Mouse (Mus musculus): Measurements from ENCODE around the gene Cryz. TPM values are rescaled to one million over a fixed set of nuclear protein-coding genes. Genes with fewer than 3 reads are reported as not detected.

Gene Cryz
- total and polyA plus RNA-seq, 3 experiments, result 10.7 to 21.6 TPM; not detected in 1

DNA sequence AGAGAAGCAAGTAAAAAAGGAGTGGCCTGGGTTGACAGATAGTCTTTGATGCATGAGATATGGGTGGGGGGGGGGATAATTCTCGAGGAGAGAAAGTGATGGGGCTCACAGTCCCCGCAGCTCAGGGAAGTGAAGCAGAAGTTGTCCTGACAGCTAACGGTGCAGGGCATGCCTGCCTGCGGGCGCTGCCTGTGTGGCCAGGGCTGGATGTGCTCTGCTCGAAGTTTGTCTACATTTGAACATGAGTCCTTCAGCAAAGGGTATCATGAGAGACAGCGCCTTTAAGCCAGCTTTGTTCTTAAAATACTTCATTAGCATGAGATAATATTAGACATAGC lies 50.9 kb downstream of the Cryz start:
- H3K79me2 ChIP-seq (ENCODE audit: control insufficient read depth, insufficient read depth, low read length, poor library complexity), result no peaks in the 10 kb centered on the region
- H3K9ac ChIP-seq (ENCODE audit: control insufficient read depth, low read depth, low read length, poor library complexity, severe bottlenecking), result no peak overlapping the region
- no peak overlapping the region for H3K4me3 ChIP-seq (ENCODE audit: control insufficient read depth in 1 of 2, insufficient read depth in 1 of 2, low read depth in 2 of 2, low read length in 2 of 2)
- H3K4me1 ChIP-seq (ENCODE audit: control insufficient read depth in 1 of 2, insufficient read depth in 2 of 2, low read length in 2 of 2), result no peaks in the 10 kb centered on the region
- H3K9me3 ChIP-seq (replicated peaks; ENCODE audit: insufficient read depth, low read length), result no peaks in the 10 kb centered on the region
- DNase-seq (ENCODE audit: low read depth, low spot score), result no peak
- TF ChIP-seq E2F4 (IDR thresholded peaks at IDR 0.05; ENCODE audit: borderline replicate concordance, low read depth, low read length) (no peak), SMC3 (IDR thresholded peaks at IDR 0.05; ENCODE audit: low read depth, low read length) (no peak), MEF2A (IDR thresholded peaks at IDR 0.05; ENCODE audit: extremely low read depth, insufficient replicate concordance, low read depth, low read length, poor library complexity, severe bottlenecking) (no peak), ZKSCAN1 (IDR thresholded peaks at IDR 0.05; ENCODE audit: low read depth, low read length) (no peak), USF1 (IDR thresholded peaks at IDR 0.05; ENCODE audit: low read depth, low read length) (no peak), RCOR1 (IDR thresholded peaks at IDR 0.05; ENCODE audit: low read depth, low read length) (no peak), BHLHE40 (IDR thresholded peaks at IDR 0.05; ENCODE audit: borderline replicate concordance, low read depth, low read length) (no peak), HCFC1 (IDR thresholded peaks at IDR 0.05; ENCODE audit: low read depth, low read length) (no peak)
- H3K27me3 ChIP-seq (ENCODE audit: control insufficient read depth in 1 of 2, insufficient read depth in 2 of 2, low read length in 2 of 2), result no peaks in the 10 kb centered on the region
- H3K27ac ChIP-seq (ENCODE audit: control insufficient read depth, low read depth, low read length), result no peak overlapping the region
- no peaks in the 10 kb centered on the region for H3K36me3 ChIP-seq (ENCODE audit: control insufficient read depth in 1 of 2, insufficient read depth in 2 of 2, low read length in 2 of 2)

DNA sequence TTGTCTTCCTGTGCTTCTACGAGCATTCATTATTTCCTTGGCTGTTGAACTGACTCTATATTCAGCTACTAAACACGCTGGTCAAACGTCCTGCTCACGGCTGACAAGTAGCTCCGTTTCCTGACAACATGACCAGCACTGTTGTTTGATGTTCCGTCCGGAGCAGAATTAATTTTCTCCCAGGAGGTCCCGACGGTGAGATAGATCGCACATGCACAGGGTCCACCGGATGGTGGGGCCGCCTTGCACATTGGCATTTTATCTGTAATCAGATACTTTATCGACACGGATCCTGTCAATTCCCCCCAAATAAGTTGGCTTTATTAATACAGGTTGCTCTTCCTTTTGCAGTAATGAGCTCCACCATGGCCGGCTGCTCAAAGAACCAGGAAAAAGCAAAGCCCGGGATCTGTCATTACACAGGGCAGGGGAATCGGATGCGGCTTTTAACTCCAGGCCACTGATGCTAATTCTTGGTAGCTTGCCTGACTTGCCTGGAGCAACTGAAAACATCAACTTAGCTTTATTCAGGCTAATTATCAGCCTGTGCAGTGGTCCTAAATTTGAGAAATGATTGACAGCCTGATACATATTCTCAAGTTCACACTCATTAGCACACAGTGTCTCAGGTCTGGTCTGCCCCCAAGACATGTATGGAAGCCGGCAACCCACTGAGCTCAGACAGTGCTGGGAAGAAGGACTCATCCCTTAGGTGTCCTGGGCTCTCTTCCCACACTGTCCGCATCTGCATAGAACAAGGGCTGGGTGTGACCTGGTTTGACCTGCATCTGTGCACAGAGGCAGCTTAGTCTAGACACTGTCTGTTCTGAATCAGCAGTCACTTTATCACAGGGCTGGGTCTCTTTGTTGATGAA lies 53.1 kb downstream of the Cryz start:
- Histone ChIP-seq H3K27ac (ENCODE audit: control insufficient read depth, low read depth, low read length) (no peak overlapping the region), H3K9ac (ENCODE audit: control insufficient read depth, low read depth, low read length, poor library complexity, severe bottlenecking) (no peak overlapping the region), H3K79me2 (ENCODE audit: control insufficient read depth, insufficient read depth, low read length, poor library complexity) (no peaks in the 10 kb centered on the region), H3K27me3 (ENCODE audit: control insufficient read depth in 1 of 2, insufficient read depth in 2 of 2, low read length in 2 of 2) (no peaks in the 10 kb centered on the region), H3K9me3 (replicated peaks; ENCODE audit: insufficient read depth, low read length) (no peaks in the 10 kb centered on the region), H3K36me3 (ENCODE audit: control insufficient read depth in 1 of 2, insufficient read depth in 2 of 2, low read length in 2 of 2) (no peaks in the 10 kb centered on the region), H3K4me3 (ENCODE audit: control insufficient read depth in 1 of 2, insufficient read depth in 1 of 2, low read depth in 2 of 2, low read length in 2 of 2) (no peak overlapping the region), H3K4me1 (ENCODE audit: control insufficient read depth in 1 of 2, insufficient read depth in 2 of 2, low read length in 2 of 2) (no peaks in the 10 kb centered on the region)
- TF ChIP-seq MAX (IDR thresholded peaks at IDR 0.05; ENCODE audit: low read length), result no peak
- TF ChIP-seq RAD21 (IDR thresholded peaks at IDR 0.05; ENCODE audit: low read depth, low read length), result no peak
- TF ChIP-seq UBTF (IDR thresholded peaks at IDR 0.05; ENCODE audit: borderline replicate concordance, insufficient read depth, low read depth, low read length), result no peak
- no peak for TF ChIP-seq BHLHE40 (IDR thresholded peaks at IDR 0.05; ENCODE audit: borderline replicate concordance, low read depth, low read length)
- TF ChIP-seq SIN3A (IDR thresholded peaks at IDR 0.05; ENCODE audit: low read length), result no peak
- no peak for TF ChIP-seq NRF1 (IDR thresholded peaks at IDR 0.05; ENCODE audit: insufficient read depth, low read depth, low read length, poor library complexity, severe bottlenecking)
- TF ChIP-seq POLR2A (IDR thresholded peaks at IDR 0.05; ENCODE audit: control insufficient read depth in 1 of 2, insufficient read depth in 1 of 2, low read depth in 1 of 2, low read length in 2 of 2, poor library complexity in 1 of 2), result no peak
- no peak for TF ChIP-seq CHD2 (IDR thresholded peaks at IDR 0.05; ENCODE audit: low read length)
- TF ChIP-seq RCOR1 (IDR thresholded peaks at IDR 0.05; ENCODE audit: low read depth, low read length), result no peak
- TF ChIP-seq TAL1 (IDR thresholded peaks at IDR 0.05; ENCODE audit: low read length), result no peak
- no peak for TF ChIP-seq ZC3H11A (IDR thresholded peaks at IDR 0.05; ENCODE audit: low read depth, low read length)
- TF ChIP-seq E2F4 (IDR thresholded peaks at IDR 0.05; ENCODE audit: borderline replicate concordance, low read depth, low read length), result no peak
- no peak for TF ChIP-seq HCFC1 (IDR thresholded peaks at IDR 0.05; ENCODE audit: low read depth, low read length)
- no peak for TF ChIP-seq MYC (IDR thresholded peaks at IDR 0.05; ENCODE audit: low read depth, low read length)
- no peak for TF ChIP-seq MAZ (IDR thresholded peaks at IDR 0.05; ENCODE audit: low read depth, low read length)
- no peak for TF ChIP-seq TCF12 (IDR thresholded peaks at IDR 0.05; ENCODE audit: low read depth, low read length)
- TF ChIP-seq MYB (IDR thresholded peaks at IDR 0.05; ENCODE audit: low read depth, low read length), result no peak
- TF ChIP-seq ZKSCAN1 (IDR thresholded peaks at IDR 0.05; ENCODE audit: low read depth, low read length), result no peak
- no peak for TF ChIP-seq CHD1 (IDR thresholded peaks at IDR 0.05; ENCODE audit: low read depth, low read length)
- DNase-seq (ENCODE audit: low read depth, low spot score), result no peak

Measured in MEL (cell line).